Mouse (Mus musculus) mouse trophoblast stem cell (cell line): Measurements from ENCODE around the gene Zfp648.

ENCODE experiments used
- in situ Hi-C, 2 experiments: fragments of 300-500 bp; cut with MseI, MboI; formaldehyde crosslinking; loops; 2 replicates in 1 of 2; 3 replicates in 1 of 2; pipeline ENCODE4 v1.15.1; 2025

The Zfp648 gene

GRCm38 (mm10) chr1:154200955-154201722 is at the start of gene Zfp648:
Gene Zfp648, plus strand, starts transcription at chr1:154201187.
- in situ Hi-C loops: no loop called here

GRCm38 (mm10) chr1:154152539-154152938 is 48.4 kb upstream of the Zfp648 start:
- in situ Hi-C loops: no loop called here

- in situ Hi-C loops: no loop called here
These were observed 47.2 kb upstream of the Zfp648 start for GRCm38 (mm10) chr1:154153800-154154199.

DNA sequence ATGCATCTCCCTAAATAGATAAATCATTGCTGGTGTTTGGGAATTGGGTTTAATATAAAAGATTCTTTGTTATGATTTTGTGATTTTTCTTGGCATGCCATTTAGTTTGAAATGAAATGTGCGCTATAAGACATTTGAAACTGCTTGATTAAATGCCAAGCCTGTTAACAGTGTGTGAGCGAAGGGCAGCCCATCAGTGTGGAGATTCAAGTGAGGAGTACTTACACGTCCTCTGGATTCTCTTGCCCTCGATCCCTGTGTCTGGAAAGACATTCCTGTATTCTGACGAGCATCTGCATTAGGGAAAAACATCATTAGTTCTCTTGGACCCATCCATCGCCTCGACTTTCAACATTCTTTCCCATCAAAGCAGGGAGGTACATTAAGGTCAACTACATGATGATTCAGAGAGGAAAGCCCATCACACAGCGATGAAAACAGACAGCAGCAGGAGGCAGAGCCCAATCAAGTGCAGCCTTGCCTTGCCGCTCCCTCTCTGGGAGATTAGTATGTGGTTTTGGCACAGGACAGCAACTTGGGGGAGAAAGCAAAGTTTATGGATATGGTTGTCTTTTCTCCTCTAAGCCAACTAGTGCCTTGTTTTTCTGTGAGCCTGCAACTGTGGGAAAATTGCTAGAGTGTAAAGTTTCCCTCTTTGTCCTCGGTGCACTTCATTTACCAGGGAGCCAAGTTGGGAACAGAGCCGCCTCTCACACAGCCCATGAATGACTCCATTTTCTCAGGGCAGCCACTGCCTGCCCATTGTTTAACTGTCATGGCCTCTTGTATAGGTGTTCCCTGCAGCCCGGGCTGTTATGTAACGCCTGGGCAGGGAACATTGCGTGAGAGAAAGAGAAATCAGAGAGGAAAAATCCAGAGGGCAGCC is 44.6 kb upstream of the Zfp648 start:
- in situ Hi-C loops: no loop called here

DNA sequence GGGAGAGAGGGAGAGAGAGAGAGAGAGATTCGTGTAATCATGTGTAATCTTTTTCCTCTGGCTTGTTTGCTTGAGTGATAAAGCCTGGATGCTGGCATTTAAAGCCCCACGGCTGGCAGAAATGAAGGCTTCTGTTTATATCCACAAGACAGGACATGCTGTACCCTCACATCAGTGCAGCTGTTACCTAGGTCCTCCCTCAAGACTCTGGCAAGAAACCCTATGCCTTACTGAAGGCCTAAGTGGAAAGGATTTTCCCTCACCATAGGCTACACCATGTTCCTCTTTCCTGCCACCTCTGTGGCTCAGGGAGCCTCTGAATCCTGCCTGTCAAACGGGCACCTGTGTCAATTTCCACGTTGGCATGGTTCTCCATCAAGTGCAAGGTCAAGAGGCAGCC is 43.9 kb upstream of the Zfp648 start:
- in situ Hi-C loops: no loop called here

DNA sequence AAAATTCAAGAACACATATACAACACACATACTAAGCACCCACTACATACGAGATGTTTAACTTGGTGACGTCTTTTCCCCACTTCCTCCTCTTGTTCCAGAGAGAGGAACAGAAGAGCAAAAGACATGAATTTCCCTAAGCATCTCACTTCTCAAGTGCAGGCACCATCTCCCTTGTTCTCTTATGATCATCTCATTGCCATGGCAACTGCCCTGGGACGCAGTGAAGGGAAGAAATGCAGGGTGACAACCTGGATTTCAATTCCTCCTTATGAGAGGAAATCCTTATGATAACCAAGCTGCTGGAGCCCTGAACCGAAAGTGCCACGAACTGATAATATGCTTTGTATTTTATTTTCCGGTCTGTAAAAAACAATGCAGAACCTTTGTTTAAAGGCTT is 33.3 kb upstream of the Zfp648 start:
- in situ Hi-C loops: no loop called here

DNA sequence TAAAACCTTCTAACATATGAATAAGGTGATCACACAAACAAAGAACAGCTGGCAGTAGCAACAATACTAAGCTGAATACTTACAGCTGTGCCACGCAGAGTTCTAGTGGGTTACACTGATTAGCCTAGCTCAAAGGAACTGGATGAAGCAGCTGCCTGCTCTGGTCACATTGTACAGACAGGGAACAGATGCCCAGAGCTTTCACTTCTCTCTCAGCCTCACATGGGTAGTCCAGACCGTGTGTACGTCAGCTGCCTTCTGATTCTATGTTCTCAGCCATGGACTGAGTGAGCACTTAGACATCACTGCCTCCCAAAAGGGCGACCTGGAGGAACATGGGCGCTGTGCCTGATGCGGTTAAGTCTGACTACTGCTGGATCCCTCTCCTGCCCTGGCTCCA is 25.7 kb upstream of the Zfp648 start:
- in situ Hi-C loops: no loop called here

DNA sequence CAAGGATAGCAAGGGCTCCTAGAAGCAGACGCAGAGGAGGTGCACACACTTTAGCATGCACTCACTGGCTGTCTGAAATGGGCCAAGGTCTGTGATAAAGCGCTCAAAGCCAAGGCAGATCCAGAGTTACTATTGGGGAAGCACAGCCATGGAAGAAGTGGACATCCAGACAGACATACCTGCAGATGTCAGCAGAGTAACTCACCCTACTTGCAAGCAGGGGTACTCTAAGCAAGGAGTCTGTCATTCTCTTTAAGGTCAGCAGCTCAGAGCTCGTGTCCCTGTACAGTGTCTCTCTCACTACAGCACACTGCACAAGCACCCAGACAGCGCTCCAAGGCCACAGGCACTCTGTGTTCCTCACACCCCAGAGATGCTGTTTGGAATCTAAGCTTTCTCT is 23.2 kb upstream of the Zfp648 start:
- in situ Hi-C loops: no loop called here

DNA sequence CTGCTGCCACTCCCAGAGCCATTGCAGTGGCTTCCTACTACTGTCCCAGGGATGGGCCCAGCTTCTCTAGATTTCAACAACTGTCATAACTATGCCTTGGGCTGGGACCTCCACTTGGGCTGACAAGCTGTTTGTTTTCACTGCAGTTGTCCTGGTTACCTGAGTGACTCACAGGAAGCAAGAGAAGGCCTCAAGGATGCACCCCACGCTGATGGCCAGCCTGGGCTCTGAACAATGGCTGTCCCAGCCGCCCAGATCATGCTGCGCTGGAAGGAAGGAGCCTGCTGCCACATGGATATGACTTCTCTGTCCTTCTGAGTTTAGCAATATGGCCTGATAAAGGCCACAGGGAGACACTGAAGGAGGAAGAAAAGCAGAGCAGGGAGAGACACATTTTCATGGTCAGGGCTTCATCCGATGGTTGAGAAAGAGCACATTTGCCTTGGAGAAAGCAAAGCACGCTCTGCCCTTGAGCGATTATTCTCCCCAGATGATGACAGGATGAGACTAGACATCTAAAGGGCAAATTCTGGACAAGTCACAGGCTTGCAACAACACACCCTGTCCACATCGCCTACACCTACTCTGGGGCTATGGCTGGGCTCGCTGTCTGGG is 22.3 kb upstream of the Zfp648 start:
- in situ Hi-C loops: no loop called here

DNA sequence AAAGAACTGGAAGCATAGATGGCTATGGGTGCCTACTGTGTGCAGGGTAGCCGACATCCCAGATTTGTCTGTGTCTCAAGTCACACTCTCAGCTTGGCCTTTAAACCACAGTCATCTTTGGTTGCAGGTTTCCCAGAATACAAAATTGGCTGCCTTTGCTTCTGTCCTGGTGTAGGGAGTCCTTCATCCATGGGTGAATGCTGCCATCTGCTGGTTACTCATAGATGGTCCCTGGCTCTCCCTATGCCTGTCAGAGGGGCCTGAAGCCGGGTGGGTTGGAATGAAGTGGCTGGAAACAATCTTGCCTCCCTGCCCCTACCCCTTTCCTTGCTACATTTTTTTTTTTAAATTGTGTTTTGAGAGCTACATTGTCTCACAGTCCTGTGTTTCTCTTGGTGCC is 20.0 kb upstream of the Zfp648 start:
- in situ Hi-C loops: loop anchor here (10.0 kb wide), 1 partner anchor 286 kb away; the partner anchor contains the start of genes Glul (in 2 of the 2) and Teddm1a (in 2 of the 2)

DNA sequence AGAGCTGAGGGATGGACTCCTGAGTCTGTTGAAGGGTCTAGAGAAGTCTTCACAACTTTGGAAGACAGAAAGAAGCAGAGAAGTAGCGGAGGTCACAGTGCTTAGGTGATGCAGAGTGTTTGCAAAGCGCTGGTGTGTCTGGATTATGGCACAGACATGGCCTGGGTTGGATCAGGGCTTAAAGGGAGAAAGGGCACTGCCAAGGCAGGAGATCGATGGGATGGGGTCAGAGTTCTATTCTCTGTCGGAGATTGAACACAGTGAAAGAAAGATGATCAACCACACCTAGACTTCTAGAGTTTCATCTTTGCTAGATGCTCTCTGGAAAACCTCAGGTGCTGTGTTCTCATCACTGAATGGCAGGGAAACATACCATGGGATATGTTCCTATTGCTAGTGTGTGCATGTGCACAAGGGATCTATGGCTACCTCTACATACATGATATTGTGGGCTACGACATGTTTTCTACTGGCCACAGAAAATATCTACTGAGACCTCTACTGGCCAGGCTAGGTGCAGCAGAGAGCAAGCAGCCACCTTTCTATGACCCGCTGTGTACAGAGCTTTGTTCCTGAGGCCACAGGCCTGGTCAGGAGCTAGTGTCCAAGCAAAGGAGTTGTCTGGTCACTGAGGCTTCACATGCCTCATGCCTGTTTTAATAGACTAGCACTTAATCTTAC is 18.5 kb upstream of the Zfp648 start:
- in situ Hi-C loops: loop anchor here (10.0 kb wide), 1 partner anchor 288 kb away; the partner anchor contains the start of genes Glul (in 2 of the 2) and Teddm1a (in 2 of the 2)

- in situ Hi-C loops: loop anchor here (10.0 kb wide), 1 partner anchor 288 kb away; the partner anchor contains the start of genes Glul (in 2 of the 2) and Teddm1a (in 2 of the 2)
These were observed 17.8 kb upstream of the Zfp648 start for GRCm38 (mm10) chr1:154183077-154183751.

DNA sequence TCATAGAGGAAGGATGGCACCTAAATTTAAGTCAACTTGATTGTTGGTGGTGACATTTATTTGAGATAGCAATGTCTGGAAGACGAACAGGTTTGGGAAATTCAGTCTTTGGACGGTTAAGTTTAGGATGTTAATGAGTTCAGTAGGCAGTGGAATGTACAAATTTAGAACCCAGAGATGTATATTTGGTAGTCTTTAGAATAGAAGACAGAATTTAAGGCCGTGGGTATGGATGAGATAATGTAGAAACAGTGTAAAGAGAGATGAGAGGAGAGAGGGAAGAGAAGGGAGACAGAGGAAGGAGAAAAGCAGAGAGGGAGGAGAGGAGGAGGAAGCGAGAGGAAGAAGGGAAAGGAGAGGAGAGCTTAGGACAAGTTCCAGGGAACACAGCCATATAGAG is 12.8 kb upstream of the Zfp648 start:
- in situ Hi-C loops: loop anchor here (10.0 kb wide), 1 partner anchor 293 kb away; the partner anchor contains the start of genes Glul (in 2 of the 2) and Teddm1a (in 2 of the 2)

DNA sequence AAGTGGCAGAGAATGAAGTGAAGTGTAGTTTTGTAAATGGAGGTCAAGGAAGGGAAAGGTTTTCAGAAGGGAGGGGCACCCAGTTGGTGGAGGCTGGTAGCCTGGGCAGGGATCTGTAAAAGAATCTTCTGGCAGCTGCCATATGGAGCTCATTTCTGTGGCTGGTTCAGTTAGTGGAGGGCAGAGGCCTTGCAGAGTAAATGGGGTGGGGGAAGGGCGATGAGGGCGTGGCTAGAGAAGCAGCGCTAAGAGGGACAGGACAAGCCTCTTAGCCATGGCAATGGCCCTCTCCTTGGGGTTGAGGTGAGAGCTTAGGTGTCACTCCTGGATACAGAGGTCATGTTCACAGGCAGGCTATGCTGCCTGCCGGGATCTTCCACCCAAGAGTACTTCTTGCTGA is 12.4 kb upstream of the Zfp648 start:
- in situ Hi-C loops: loop anchor here (10.0 kb wide), 1 partner anchor 294 kb away; the partner anchor contains the start of genes Glul (in 2 of the 2) and Teddm1a (in 2 of the 2)

GRCm38 (mm10) chr1:154189842-154190530 is 11.0 kb upstream of the Zfp648 start:
- in situ Hi-C loops: loop anchor here (10.0 kb wide), 1 partner anchor 295 kb away; the partner anchor contains the start of genes Glul (in 2 of the 2) and Teddm1a (in 2 of the 2)

DNA sequence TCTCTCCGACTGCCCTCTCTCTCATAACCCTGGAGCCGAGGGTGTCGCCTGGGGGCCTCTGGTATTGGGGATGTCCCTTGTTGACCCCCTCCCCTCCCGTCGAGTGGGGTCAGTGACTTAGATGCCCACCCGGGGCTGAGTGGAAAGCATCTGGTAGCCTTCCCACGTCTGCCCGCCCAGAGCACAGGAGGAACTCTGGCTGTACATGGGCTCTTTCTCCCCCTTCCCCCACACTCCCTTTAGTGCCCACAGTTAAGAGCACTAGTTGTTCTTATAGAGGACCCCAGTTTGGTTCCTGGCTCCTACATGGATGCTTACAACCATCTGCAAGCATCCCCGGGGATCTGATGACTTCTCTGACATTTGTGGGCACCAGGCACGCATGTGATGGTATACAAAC is 2.1 kb upstream of the Zfp648 start:
- in situ Hi-C loops: no loop called here

GRCm38 (mm10) chr1:154202580-154202979 is 1.6 kb downstream of the Zfp648 start:
- in situ Hi-C loops: no loop called here

- in situ Hi-C loops: no loop called here
These were observed 2.4 kb downstream of the Zfp648 start for GRCm38 (mm10) chr1:154203386-154203785.

DNA sequence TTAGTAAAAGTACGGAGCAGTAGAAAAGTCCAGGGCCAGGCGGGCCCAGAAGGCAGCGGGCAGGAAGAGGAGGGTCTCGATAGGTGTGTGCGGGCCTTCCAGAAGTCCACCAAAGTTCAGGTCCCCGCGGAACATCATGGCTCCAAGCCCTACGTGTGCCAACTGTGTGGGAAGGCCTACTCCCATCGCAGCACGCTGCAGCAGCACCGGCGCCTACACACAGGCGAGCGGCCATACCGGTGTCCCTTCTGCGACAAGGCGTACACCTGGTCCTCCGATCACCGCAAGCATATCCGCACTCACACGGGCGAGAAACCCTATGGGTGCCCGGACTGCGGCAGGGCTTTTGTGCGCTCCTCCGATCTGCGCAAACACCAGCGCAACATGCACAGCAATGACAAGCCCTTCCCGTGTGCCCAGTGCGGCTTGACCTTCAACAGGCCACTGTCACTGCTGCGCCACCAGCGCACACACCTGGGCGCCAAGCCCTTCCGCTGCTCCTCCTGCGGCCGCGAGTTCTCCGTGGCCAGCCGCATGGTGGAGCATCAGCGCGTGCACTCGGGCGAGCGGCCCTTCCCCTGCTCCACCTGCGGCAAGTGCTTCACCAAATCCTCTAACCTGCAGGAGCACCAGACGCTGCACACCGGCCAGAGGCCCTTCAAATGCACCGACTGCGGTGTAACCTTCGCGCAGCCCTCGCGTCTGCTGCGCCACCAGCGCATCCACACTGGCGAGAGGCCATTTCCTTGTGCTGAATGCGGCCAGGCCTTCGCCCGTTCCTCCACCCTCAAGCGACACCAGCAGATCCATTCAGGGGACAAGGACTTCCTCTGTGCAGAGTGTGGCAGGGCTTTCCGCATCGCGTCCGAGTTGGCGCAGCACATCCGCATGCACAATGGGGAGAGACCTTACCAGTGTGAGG is 3.9 kb downstream of the Zfp648 start:
- in situ Hi-C loops: no loop called here
